Mouse (Mus musculus) large intestine, adult 2 months (tissue): ENCODE data around the gene 1700025G04Rik. TPM values are rescaled to one million over a fixed set of nuclear protein-coding genes. Genes with fewer than 3 reads are reported as not detected.

Source experiments
- DNase-seq: peaks from one replicate; pipeline ENCODE4 v3.0.0-alpha.2; 2012; ENCODE audit warnings: low read depth, low spot score
- WGBS: fragments of 180-500 bp; shearing (Covaris S2); methylation state at CpG from one replicate; pipeline ENCODE4 v1.1.7; 2018; 5-methylcytosine and 5-hydroxymethylcytosine counted together
- polyA plus RNA-seq: library from polyadenylated mRNA; depleted of rRNA; stranded (reverse); fragments of >200 nt; gene quantifications from 2 replicates; pipeline ENCODE4 v1.2.3, GENCODE M21; 2012; rRNA removed

1700025G04Rik gene
- polyA plus RNA-seq, result 4.5 and 4.7 TPM in 2 replicates

GRCm38 (mm10) chr1:152090018-152090553 is at the start of gene 1700025G04Rik:
1700025G04Rik (minus strand) TSS chr1:152090125.
- 1% methylated on average over 62 of the region's 66 CpGs for WGBS
- DNase-seq, result no peak

- no peak for DNase-seq
- 59% methylated on average over 4 of the region's 4 CpGs for WGBS
Measured at GRCm38 (mm10) chr1:152139496-152139895, 49.6 kb upstream of the 1700025G04Rik start.

- 68% methylated on average over 15 of the region's 15 CpGs for WGBS
- DNase-seq, result no peak
Measured at GRCm38 (mm10) chr1:152130029-152130727, 40.3 kb upstream of the 1700025G04Rik start.

GRCm38 (mm10) chr1:152125451-152125850 is 35.5 kb upstream of the 1700025G04Rik start:
- 89% methylated on average over 7 of the region's 7 CpGs for WGBS
- no peak for DNase-seq

- DNase-seq, result no peak
- 94% methylated on average over 1 of the region's 1 CpGs for WGBS
Measured at GRCm38 (mm10) chr1:152110123-152110522, 20.2 kb upstream of the 1700025G04Rik start.

- no peak for DNase-seq
- WGBS, result 55% methylated on average over 2 of the region's 2 CpGs
Measured at GRCm38 (mm10) chr1:152106136-152106535, 16.2 kb upstream of the 1700025G04Rik start.

- 92% methylated on average over 1 of the region's 1 CpGs for WGBS
Measured at GRCm38 (mm10) chr1:152105246-152105645, 15.3 kb upstream of the 1700025G04Rik start.

GRCm38 (mm10) chr1:152101746-152102145 is 11.8 kb upstream of the 1700025G04Rik start:
- 39% methylated on average over 5 of the region's 5 CpGs for WGBS
- no peak for DNase-seq

More at GRCm38 (mm10) chr1:152105246-152105645, 15.3 kb upstream of the 1700025G04Rik start:
- DNase-seq, result no peak

- 38% methylated on average over 3 of the region's 3 CpGs for WGBS
- DNase-seq, result no peak
Measured at GRCm38 (mm10) chr1:152096045-152096444, 6.1 kb upstream of the 1700025G04Rik start.

- no peak for DNase-seq
- WGBS, result 7% methylated on average over 36 of the region's 36 CpGs
Measured at GRCm38 (mm10) chr1:152090564-152091545, 930 bp upstream of the 1700025G04Rik start.

GRCm38 (mm10) chr1:152089526-152089925 is 399 bp downstream of the 1700025G04Rik start:
- DNase-seq, result no peak
- under 1% methylated on average over 25 of the region's 25 CpGs for WGBS

GRCm38 (mm10) chr1:152088791-152089401 is 1.0 kb downstream of the 1700025G04Rik start:
- DNase-seq, result no peak
- WGBS, result 7% methylated on average over 16 of the region's 16 CpGs

- DNase-seq, result no peak
- 82% methylated on average over 5 of the region's 5 CpGs for WGBS
Measured at GRCm38 (mm10) chr1:152088030-152088429, 1.9 kb downstream of the 1700025G04Rik start.

GRCm38 (mm10) chr1:152086951-152087350 is 3.0 kb downstream of the 1700025G04Rik start:
- 71% methylated on average over 3 of the region's 3 CpGs for WGBS

GRCm38 (mm10) chr1:152085561-152085960 is 4.4 kb downstream of the 1700025G04Rik start:
- DNase-seq, result no peak
- 78% methylated on average over 5 of the region's 5 CpGs for WGBS

More at GRCm38 (mm10) chr1:152086951-152087350, 3.0 kb downstream of the 1700025G04Rik start:
- no peak for DNase-seq

- 7% methylated on average over 15 of the region's 15 CpGs for WGBS
- DNase-seq, result no peak
Measured at GRCm38 (mm10) chr1:152084638-152085345, 5.1 kb downstream of the 1700025G04Rik start.

GRCm38 (mm10) chr1:152081954-152082711 is 7.8 kb downstream of the 1700025G04Rik start:
- DNase-seq, result no peak
- WGBS, result 71% methylated on average over 8 of the region's 8 CpGs

GRCm38 (mm10) chr1:152081121-152081520 is 8.8 kb downstream of the 1700025G04Rik start:
- WGBS, result 90% methylated on average over 7 of the region's 7 CpGs
- no peak for DNase-seq
